Mouse (Mus musculus): ENCODE measurements around the gene Tdgf1. TPM values are rescaled to one million over a fixed set of nuclear protein-coding genes. Genes with fewer than 3 reads are reported as not detected.
A peak's percentile ranks its signal among the peaks of the same experiment; 100 is the strongest.

Tdgf1 gene
- polyA plus RNA-seq, 1 experiment from 2014 or later = not detected

GRCm38 (mm10) chr9:110959669-110960068, 13.7 kb upstream of the Tdgf1 start:
- Histone ChIP-seq H3K27me3 (ENCODE audit: control insufficient read depth, insufficient read depth, low read depth, low read length) (no peaks in the 10 kb centered on the region), H3K9ac (ENCODE audit: low read depth, low read length) (no peak overlapping the region), H3K36me3 (ENCODE audit: control insufficient read depth, insufficient read depth) (no peaks in the 10 kb centered on the region), H3K4me3 (ENCODE audit: low read depth, low read length) (no peak overlapping the region), H3K4me1 (ENCODE audit: control insufficient read depth, low read depth, low read length) (no peaks in the 10 kb centered on the region), H3K4me2 (ENCODE audit: low read depth, low read length) (no peak overlapping the region), H3K9me3 (replicated peaks; ENCODE audit: control insufficient read depth, low read length) (no peaks in the 10 kb centered on the region), H3K27ac (ENCODE audit: low read length) (no peak overlapping the region)
- 51% methylated on average over 5 of the region's 5 CpGs for WGBS (ENCODE audit: insufficient replicate concordance)
- no peak for ATAC-seq (ENCODE audit: low read depth)

GRCm38 (mm10) chr9:110955962-110956361, 10.0 kb upstream of the Tdgf1 start:
- ATAC-seq (ENCODE audit: low read depth) = no peak
- no peak overlapping the region for H3K9ac ChIP-seq (ENCODE audit: low read depth, low read length)
- no peaks in the 10 kb centered on the region for H3K4me1 ChIP-seq (ENCODE audit: control insufficient read depth, low read depth, low read length)
- no peak overlapping the region for H3K27ac ChIP-seq (ENCODE audit: low read length)
- no peaks in the 10 kb centered on the region for H3K9me3 ChIP-seq (replicated peaks; ENCODE audit: control insufficient read depth, low read length)
- H3K36me3 ChIP-seq (ENCODE audit: control insufficient read depth, insufficient read depth) = no peaks in the 10 kb centered on the region
- no peak overlapping the region for H3K4me2 ChIP-seq (ENCODE audit: low read depth, low read length)
- H3K4me3 ChIP-seq (ENCODE audit: low read depth, low read length) = no peak overlapping the region
- 66% methylated on average over 6 of the region's 6 CpGs for WGBS (ENCODE audit: insufficient replicate concordance)
- no peaks in the 10 kb centered on the region for H3K27me3 ChIP-seq (ENCODE audit: control insufficient read depth, insufficient read depth, low read depth, low read length)

GRCm38 (mm10) chr9:110954681-110955445, 8.9 kb upstream of the Tdgf1 start:
- 43% methylated on average over 2 of the region's 2 CpGs for WGBS (ENCODE audit: insufficient replicate concordance)
- no peaks in the 10 kb centered on the region for H3K9me3 ChIP-seq (replicated peaks; ENCODE audit: control insufficient read depth, low read length)
- H3K9ac ChIP-seq (ENCODE audit: low read depth, low read length) = no peak overlapping the region
- ATAC-seq (ENCODE audit: low read depth) = no peak
- no peak overlapping the region for H3K27ac ChIP-seq (ENCODE audit: low read length)
- no peaks in the 10 kb centered on the region for H3K36me3 ChIP-seq (ENCODE audit: control insufficient read depth, insufficient read depth)
- H3K27me3 ChIP-seq (ENCODE audit: control insufficient read depth, insufficient read depth, low read depth, low read length) = no peaks in the 10 kb centered on the region
- no peak overlapping the region for H3K4me3 ChIP-seq (ENCODE audit: low read depth, low read length)
- no peaks in the 10 kb centered on the region for H3K4me1 ChIP-seq (ENCODE audit: control insufficient read depth, low read depth, low read length)
- H3K4me2 ChIP-seq (ENCODE audit: low read depth, low read length) = no peak overlapping the region

GRCm38 (mm10) chr9:110953550-110954461, 7.8 kb upstream of the Tdgf1 start:
- ATAC-seq (ENCODE audit: low read depth) = peak; percentile 39
- Histone ChIP-seq H3K4me3 (ENCODE audit: low read depth, low read length) (peak overlapping the region; percentile 53), H3K4me1 (ENCODE audit: control insufficient read depth, low read depth, low read length) (no peaks in the 10 kb centered on the region), H3K9ac (ENCODE audit: low read depth, low read length) (peak overlapping the region; percentile 29; the same call in 1 of the 2 replicates), H3K4me2 (ENCODE audit: low read depth, low read length) (peak overlapping the region; percentile 66), H3K27ac (ENCODE audit: low read length) (no peak overlapping the region), H3K27me3 (ENCODE audit: control insufficient read depth, insufficient read depth, low read depth, low read length) (no peaks in the 10 kb centered on the region), H3K36me3 (ENCODE audit: control insufficient read depth, insufficient read depth) (no peaks in the 10 kb centered on the region), H3K9me3 (replicated peaks; ENCODE audit: control insufficient read depth, low read length) (no peaks in the 10 kb centered on the region)
- 2% methylated on average over 44 of the region's 44 CpGs for WGBS (ENCODE audit: insufficient replicate concordance)

- no peaks in the 10 kb centered on the region for H3K9me3 ChIP-seq (replicated peaks; ENCODE audit: control insufficient read depth, low read length)
- ATAC-seq (ENCODE audit: low read depth) = no peak
- no peaks in the 10 kb centered on the region for H3K27me3 ChIP-seq (ENCODE audit: control insufficient read depth, insufficient read depth, low read depth, low read length)
- H3K4me3 ChIP-seq (ENCODE audit: low read depth, low read length) = peak overlapping the region; percentile 53
- H3K27ac ChIP-seq (ENCODE audit: low read length) = no peak overlapping the region
- no peak overlapping the region; the same call in 1 of the 2 replicates for H3K9ac ChIP-seq (ENCODE audit: low read depth, low read length)
- no peaks in the 10 kb centered on the region for H3K4me1 ChIP-seq (ENCODE audit: control insufficient read depth, low read depth, low read length)
- H3K36me3 ChIP-seq (ENCODE audit: control insufficient read depth, insufficient read depth) = no peaks in the 10 kb centered on the region
- H3K4me2 ChIP-seq (ENCODE audit: low read depth, low read length) = peak overlapping the region; percentile 66
- 34% methylated on average over 5 of the region's 5 CpGs for WGBS (ENCODE audit: insufficient replicate concordance)
Observed at GRCm38 (mm10) chr9:110952931-110953549, 7.1 kb upstream of the Tdgf1 start.

GRCm38 (mm10) chr9:110952398-110952797, 6.4 kb upstream of the Tdgf1 start:
- no peaks in the 10 kb centered on the region for H3K4me1 ChIP-seq (ENCODE audit: control insufficient read depth, low read depth, low read length)
- H3K9me3 ChIP-seq (replicated peaks; ENCODE audit: control insufficient read depth, low read length) = no peaks in the 10 kb centered on the region
- no peak overlapping the region for H3K4me2 ChIP-seq (ENCODE audit: low read depth, low read length)
- ATAC-seq (ENCODE audit: low read depth) = no peak
- no peak overlapping the region for H3K9ac ChIP-seq (ENCODE audit: low read depth, low read length)
- no peaks in the 10 kb centered on the region for H3K36me3 ChIP-seq (ENCODE audit: control insufficient read depth, insufficient read depth)
- no peak overlapping the region for H3K27ac ChIP-seq (ENCODE audit: low read length)
- WGBS (ENCODE audit: insufficient replicate concordance) = 35% methylated on average over 6 of the region's 6 CpGs
- H3K4me3 ChIP-seq (ENCODE audit: low read depth, low read length) = no peak overlapping the region
- H3K27me3 ChIP-seq (ENCODE audit: control insufficient read depth, insufficient read depth, low read depth, low read length) = peaks cover 2% of the 10 kb centered on the region; the same call in 1 of the 2 replicates

GRCm38 (mm10) chr9:110951866-110952265, 5.9 kb upstream of the Tdgf1 start:
- no peak for ATAC-seq (ENCODE audit: low read depth)
- peaks cover 6% of the 10 kb centered on the region for H3K27me3 ChIP-seq (ENCODE audit: control insufficient read depth, insufficient read depth, low read depth, low read length)
- no peaks in the 10 kb centered on the region for H3K9me3 ChIP-seq (replicated peaks; ENCODE audit: control insufficient read depth, low read length)
- H3K9ac ChIP-seq (ENCODE audit: low read depth, low read length) = no peak overlapping the region
- no peaks in the 10 kb centered on the region for H3K36me3 ChIP-seq (ENCODE audit: control insufficient read depth, insufficient read depth)
- H3K4me1 ChIP-seq (ENCODE audit: control insufficient read depth, low read depth, low read length) = no peaks in the 10 kb centered on the region
- H3K27ac ChIP-seq (ENCODE audit: low read length) = no peak overlapping the region
- no peak overlapping the region for H3K4me2 ChIP-seq (ENCODE audit: low read depth, low read length)
- 61% methylated on average over 13 of the region's 13 CpGs for WGBS (ENCODE audit: insufficient replicate concordance)
- H3K4me3 ChIP-seq (ENCODE audit: low read depth, low read length) = no peak overlapping the region

- H3K36me3 ChIP-seq (ENCODE audit: control insufficient read depth, insufficient read depth) = no peaks in the 10 kb centered on the region
- H3K4me2 ChIP-seq (ENCODE audit: low read depth, low read length) = no peak within 1 kb of the TSS
- ATAC-seq (ENCODE audit: low read depth) = no peak
- H3K4me1 ChIP-seq (ENCODE audit: control insufficient read depth, low read depth, low read length) = no peaks in the 10 kb centered on the region
- H3K27me3 ChIP-seq (ENCODE audit: control insufficient read depth, insufficient read depth, low read depth, low read length) = peaks cover 11% of the 10 kb centered on the region
- 50% methylated on average over 11 of the region's 11 CpGs for WGBS (ENCODE audit: insufficient replicate concordance)
- H3K27ac ChIP-seq (ENCODE audit: low read length) = no peak within 1 kb of the TSS
- no peak within 1 kb of the TSS for H3K4me3 ChIP-seq (ENCODE audit: low read depth, low read length)
- no peaks in the 10 kb centered on the region for H3K9me3 ChIP-seq (replicated peaks; ENCODE audit: control insufficient read depth, low read length)
- H3K9ac ChIP-seq (ENCODE audit: low read depth, low read length) = no peak within 1 kb of the TSS
Observed at GRCm38 (mm10) chr9:110951397-110951796, 5.4 kb upstream of the Tdgf1 start, which contains the start of gene Lrrc2. Gene Lrrc2 (plus strand): TSS chr9:110951545.

Data from liver, embryonic 16.5 days (tissue).